Mouse (Mus musculus) stomach, postnatal 0 days (tissue): ENCODE measurements at regions not wholly inside any gene's neighbourhood (a gene's known extent, or its start where the extent isn't known, plus 50 kb on each side); places are given as distances from the start of the nearest gene placed in this dataset.

Experiments
- CTCF ChIP-seq: IDR thresholded peaks from 2 replicates; pipeline ENCODE4 v1.5.1; 2016; ENCODE audit warnings: antibody characterized with exemption, low read depth, mild to moderate bottlenecking, moderate library complexity
- EP300 ChIP-seq: optimal IDR thresholded peaks from 2 replicates; pipeline ENCODE3; 2016; ENCODE audit warnings: antibody characterized with exemption

DNA sequence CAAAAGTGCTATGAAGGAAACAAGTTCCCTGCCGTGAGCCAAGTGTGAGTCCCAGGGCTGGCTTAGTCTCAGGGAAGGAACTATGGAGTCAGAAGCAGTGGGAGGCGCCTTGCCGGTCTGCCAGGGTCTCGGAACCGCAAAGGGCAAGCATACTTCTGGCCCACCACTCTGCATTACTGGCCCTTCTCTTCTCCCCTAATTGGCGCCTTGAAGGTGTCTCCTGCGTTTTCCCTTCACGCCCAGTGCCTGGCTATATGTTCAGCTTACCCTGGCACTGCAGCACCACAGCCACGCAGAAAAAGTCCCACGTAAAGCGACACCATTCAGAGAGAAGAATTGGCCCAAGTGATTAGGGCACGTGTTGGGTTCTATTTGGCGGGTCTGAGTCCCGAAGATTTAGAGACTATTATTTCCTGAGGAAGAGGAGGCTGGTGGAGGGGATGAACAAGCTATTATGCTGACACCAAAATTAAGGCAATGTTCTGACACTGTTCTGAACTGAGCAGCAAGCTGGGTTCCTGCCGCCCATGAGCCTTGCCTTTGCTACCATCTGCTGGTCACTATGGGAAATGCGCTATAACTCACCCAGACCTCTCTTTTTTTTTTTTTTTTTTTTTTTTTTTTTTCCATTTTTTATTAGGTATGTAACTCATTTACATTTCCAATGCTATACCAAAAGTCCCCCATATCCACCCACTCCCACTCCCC, 288.5 kb upstream of the Jmjd1c start:
- TF ChIP-seq CTCF (peak; percentile 81), EP300 (no peak)
